Mouse (Mus musculus) spleen, postnatal 14 days (tissue): ENCODE data around the gene Rdx.

Source experiments
- DNase-seq, 2 experiments: peaks; one replicate each; pipeline ENCODE4 v3.0.0; 2021 to 2022; ENCODE audit warnings: low spot score in 2 of 2

Rdx gene

DNA sequence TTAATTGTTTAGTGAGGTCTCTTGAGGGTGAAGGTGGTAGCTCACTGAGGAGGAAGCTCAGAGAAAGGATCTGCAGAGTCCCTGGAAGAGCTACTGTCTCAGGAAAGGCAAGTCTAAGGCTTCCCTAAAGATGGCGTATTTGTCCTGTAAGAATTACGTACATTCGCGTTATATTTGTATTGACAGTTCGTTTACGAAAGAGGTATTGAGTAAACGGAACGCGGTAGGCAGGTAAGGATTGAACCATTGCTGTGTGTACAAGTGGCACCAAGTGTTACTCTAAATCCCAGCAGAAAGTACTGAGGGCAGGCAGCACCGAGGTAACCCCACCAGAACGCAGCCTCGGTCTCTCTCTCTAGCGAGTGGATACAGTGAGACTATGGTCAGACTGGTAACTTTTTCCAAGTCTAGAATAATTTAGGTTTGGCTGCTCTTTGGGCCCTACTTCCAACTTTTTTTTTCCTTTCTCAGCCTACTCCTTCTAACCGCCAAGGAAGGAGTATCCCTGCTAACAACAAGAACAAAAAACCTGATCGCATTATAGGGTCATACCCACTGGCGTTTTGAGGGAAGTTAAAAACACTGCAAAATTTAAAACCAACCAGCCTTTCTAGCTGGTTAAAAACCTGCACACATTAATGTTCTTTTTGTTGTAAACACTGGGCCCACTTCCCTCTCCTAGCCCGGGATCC lies at the start of gene Rdx:
TSS of gene Rdx (plus strand) at position 45 of the 692 bp plus-strand sequence.
- no peak for DNase-seq

GRCm38 (mm10) chr9:52003501-52003900 lies 43.5 kb upstream of the Rdx start:
- DNase-seq = no peak

GRCm38 (mm10) chr9:52007341-52007740 lies 39.6 kb upstream of the Rdx start:
- DNase-seq = no peak

DNA sequence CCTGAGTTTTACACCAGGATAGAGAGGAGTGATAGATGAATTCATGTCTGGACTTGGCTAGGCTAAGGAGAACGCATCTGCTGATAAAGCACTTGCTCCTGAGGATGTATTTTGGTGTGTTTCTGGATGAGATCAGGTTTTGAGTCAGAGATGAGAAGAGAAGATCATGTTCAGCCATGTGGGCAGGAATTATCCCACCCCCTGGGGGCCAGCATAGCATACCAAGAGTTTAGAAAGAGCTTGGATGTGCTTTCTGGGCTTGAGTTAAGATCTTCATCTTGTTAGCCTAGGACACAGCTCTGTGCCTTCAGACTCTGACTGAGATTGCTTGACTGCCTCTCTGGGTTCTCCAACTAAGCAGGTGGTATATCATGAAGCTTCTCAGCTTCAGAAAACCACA lies 38.5 kb upstream of the Rdx start:
- DNase-seq = no peak

DNA sequence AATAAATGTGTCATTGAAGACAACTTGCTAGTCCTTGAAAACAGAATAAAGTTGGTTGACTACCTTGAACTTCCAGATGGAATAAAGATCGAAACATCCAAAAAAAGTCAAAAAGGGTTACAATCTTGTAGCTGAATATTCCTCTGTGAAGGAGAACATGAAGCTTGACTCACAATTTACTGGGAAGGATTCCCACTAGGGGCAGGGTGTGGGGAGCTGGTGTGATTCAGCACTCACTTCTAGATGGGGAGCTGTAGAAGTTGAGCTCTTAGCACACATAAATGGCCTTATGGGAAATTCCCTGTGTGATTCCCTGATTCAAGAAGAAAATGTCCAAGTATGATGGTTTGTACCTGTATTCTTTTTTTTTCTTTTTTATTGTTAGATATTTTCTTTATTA lies 34.7 kb upstream of the Rdx start:
- no peak for DNase-seq

- no peak for DNase-seq
These were observed 34.1 kb upstream of the Rdx start for GRCm38 (mm10) chr9:52012781-52013436.

- DNase-seq = no peak
These were observed 33.0 kb upstream of the Rdx start for GRCm38 (mm10) chr9:52013900-52014455.

DNA sequence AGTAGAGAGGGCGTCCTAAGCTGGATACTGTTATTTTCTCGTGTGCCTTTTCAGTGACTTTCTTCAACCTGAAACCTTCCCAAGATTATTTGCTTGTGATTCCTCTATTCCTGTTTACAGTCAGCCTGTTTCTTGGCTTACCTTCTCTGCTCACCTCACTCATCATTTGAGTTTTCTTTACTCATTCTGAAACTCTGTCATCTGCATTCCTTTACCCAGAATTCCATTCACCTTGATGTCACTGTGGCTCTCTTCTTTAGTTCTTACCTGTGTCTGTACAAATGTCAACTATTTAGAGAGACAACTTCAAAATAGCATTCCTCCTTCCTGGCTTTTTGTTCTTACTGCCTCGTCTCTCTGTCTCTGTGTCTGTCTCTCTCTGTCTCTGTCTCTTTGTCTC lies 29.9 kb upstream of the Rdx start:
- no peak for DNase-seq

DNA sequence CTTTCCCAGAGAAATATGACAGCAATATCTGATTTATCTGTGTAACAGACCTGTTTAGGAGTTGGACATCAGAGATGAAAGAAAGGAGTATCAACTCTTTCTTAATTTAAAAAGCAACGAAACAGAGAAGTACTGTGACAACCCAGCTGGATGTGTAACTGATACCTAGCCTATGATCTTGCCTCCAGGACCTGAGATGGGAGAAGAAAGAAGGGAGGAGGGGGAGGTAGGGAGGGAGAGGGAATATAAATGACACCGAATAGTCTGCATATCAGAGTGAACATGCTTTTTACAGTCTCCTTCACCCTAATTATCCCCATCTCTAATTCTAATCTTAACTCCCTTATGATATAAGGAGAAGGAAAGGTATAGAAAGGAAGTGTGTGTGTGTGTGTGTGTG lies 29.1 kb upstream of the Rdx start:
- DNase-seq = no peak

- no peak for DNase-seq
These were observed 28.5 kb upstream of the Rdx start for GRCm38 (mm10) chr9:52018505-52018904.

DNA sequence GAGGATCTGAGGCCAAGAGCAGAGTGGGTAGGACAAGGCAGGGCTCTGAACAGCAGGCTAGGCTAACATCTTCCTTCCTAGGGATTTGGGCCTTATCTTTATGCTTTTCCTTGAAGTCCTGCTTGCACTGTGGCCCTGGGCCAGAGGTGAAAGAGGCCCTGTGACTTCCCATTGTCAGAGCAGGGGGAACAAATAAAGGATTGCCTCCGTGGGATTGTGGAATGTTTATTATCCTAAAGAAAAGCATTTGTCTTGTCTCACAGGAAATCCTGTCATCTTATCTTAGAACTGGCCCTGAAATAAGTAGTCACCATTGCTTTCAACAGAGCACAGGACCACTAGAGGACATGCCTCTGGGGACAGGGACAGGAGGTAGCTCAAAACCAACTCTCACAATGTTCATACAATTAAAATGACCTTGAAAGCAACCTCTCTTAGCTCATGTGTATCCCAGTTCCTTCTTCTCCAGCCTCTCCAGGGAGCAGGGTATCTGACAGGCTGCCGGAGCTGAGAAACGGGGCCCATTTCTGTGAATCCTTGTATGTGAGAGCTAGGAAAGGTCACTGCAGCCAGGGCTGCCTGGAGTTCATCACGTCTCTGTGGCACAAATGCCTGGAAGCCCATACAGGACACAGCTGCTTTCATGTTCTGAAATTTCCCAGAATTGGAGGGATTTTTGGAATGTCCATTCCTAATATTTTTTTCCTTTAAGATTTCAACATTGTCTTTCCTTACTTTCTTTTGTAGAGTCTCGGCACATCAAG lies 19.5 kb upstream of the Rdx start:
- no peak for DNase-seq

GRCm38 (mm10) chr9:52028521-52029405 lies 18.2 kb upstream of the Rdx start:
- DNase-seq = no peak

- DNase-seq = no peak
These were observed 15.5 kb upstream of the Rdx start for GRCm38 (mm10) chr9:52031501-52031900.

DNA sequence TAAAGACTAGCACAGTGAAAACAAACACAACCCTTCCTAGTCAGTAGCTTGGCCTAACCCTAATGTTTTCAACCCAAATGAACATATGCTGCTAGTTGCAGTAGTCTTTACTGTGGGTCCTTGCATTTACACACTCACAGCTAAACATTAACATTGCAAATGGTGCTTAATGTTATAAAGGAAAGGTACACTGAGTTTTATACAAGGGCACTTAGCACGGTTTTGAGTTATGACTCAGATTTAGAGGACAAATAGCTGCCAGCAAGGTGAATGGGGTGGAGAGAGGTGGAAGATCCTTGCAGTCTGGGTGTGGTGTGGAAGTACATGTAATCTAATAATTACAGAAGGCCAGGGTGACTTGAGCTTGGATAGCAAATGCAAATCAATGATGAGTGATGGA lies 9.5 kb upstream of the Rdx start:
- no peak for DNase-seq

- no peak for DNase-seq
These were observed 5.3 kb upstream of the Rdx start for GRCm38 (mm10) chr9:52041657-52042056.

- DNase-seq = no peak
These were observed 287 bp upstream of the Rdx start for GRCm38 (mm10) chr9:52046686-52047085.

- peak; percentile 66 to 73 for DNase-seq
These were observed 1.1 kb downstream of the Rdx start for GRCm38 (mm10) chr9:52047821-52048649.

DNA sequence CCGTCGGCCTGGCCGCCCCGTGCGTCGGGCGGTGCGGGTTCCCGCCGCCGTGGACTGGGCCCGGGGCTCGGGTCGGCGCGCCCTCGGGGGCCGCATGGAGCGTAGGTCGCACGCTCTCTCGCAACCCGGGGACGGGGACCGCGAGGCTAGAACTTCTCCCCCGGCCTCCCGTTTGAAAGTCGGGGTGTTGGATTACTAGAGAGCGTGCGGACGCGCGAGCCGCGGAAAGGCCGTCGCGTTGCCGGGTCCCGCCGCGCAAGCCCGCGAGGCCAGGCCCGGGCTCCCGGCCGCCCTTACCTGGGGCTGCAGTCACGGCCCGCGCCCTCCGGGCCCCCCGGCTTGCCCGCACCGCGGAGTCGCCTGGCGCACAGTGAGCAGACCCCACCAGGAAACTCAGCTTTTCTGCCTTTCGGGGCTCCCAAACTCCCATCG lies 1.7 kb downstream of the Rdx start:
- DNase-seq = peak; percentile 19 to 45

DNA sequence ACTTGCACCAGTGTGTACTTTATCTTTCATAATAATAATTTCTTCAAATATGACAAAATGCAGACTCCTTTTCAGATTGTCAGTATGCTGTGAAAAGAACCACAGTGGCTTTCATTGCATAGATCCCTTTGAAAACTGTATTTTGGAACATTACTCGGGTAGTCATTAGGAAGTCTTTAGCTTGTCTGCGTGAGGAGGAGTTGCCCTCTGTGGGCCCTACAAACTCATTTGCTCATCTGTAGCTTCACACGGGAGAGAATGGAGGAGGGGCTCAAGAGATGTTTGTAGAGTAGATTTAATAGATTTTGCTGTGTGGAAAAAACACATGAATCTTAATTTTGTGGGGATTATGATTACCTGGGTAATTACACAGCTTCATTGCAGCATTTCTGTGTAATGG lies 2.6 kb downstream of the Rdx start:
- DNase-seq = no peak

- DNase-seq = no peak
These were observed 3.4 kb downstream of the Rdx start for GRCm38 (mm10) chr9:52050361-52050760.

DNA sequence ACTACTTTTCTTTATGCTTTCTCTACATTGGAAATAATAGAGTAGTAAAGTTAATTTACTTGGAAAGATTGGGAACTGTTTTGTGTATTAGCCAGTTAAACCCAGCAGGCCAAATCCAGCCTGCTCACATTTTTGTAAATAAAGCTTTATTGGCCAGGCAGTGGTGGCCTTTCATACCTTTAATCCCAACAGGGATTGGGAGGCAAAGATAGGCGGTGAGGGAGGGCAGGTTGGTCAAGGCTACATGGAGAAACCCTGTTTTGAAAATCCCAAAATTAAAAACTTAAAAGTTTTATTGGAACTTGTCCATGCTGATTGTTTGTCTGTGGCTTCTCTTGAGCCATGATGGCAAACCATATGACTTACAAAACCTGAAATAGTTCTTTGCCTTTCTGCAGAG lies 5.2 kb downstream of the Rdx start:
- DNase-seq = no peak
